Mouse (Mus musculus) embryo, embryonic 11 days (tissue): ENCODE results near the gene P4ha1.
A peak's percentile ranks its signal among the peaks of the same experiment; 100 is the strongest.
"Not testable (repeated sequence)": the region's sequence is repeated elsewhere in the genome, so short reads cannot be mapped to it uniquely, and the experiment has no call there.

Experiments
- DNase-seq: peaks from one replicate; pipeline ENCODE4 v3.0.0-alpha.2; 2015

The P4ha1 gene

DNA sequence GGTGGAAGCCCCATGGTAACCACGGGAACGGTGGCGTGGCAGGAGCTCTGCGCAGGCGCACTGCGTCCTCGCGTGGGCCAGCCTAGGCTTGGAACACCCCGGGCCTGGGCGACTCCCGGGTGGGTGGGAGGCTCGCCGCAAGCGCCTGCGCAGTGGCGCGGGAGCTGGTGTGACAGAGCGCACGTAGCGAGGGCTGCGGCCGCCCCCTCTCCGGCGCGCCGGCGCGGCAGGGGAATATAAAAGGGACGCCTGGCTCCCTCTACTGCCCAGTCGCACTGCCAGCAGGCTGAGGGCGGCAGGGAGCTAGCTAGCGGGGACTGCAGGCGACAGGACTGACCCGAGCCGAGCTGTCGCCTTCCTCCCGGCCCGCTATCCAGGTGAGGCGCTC lies at the start of gene P4ha1:
Gene P4ha1 (plus strand): TSS at position 197 of the 388 bp plus-strand sequence.
- DNase-seq, result peak; percentile 99

GRCm38 (mm10) chr10:59275745-59276144 lies 47.4 kb upstream of the P4ha1 start:
- no peak for DNase-seq

GRCm38 (mm10) chr10:59277116-59277515 lies 46.0 kb upstream of the P4ha1 start:
- no peak for DNase-seq

GRCm38 (mm10) chr10:59277729-59278475 lies 45.2 kb upstream of the P4ha1 start:
- DNase-seq, result no peak

GRCm38 (mm10) chr10:59283164-59283563 lies 39.9 kb upstream of the P4ha1 start:
- DNase-seq, result no peak

DNA sequence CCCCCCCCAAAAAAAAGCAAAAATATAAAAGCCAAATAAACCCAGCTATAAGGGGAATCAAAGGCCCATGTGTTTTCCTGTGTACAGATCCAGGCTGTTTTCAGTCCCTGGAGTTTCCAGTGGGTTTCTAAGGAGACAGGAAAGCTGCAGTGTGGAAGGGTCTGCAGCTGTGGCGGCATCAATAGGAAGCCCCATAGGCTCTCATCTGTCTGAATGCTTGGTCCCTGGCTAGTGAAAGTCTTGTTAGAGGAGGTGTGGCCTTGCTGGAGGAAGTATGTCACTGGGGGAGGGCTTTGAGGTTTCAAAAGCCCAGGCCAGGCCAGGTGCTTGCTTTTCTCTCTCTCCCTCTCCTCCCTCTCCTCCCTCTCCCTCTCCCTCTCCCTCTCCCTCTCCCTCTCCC lies 39.3 kb upstream of the P4ha1 start:
- no peak for DNase-seq

DNA sequence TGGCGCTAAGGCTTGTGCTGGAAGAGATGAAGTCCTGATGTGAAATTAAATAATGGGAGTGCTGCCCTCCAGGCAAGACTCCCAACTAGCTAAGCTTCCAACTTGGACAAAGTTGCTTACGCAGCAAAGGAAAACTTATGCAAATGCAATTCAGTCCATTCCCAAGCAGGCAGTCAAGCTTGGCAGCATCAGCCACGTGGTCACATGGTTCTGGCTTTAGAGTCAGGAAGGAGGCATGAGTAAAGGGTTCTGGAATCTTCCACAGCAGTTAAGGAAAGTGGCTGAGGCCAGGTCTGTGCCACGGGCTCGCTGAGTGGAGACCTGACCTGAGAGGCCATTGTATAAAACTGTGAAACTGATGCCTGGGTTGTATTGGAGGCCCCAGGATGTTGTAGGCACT lies 37.6 kb upstream of the P4ha1 start:
- DNase-seq, result no peak

- DNase-seq, result no peak
These were observed 35.8 kb upstream of the P4ha1 start for GRCm38 (mm10) chr10:59287251-59287650.

- no peak for DNase-seq
These were observed 35.4 kb upstream of the P4ha1 start for GRCm38 (mm10) chr10:59287662-59288061.

- DNase-seq, result no peak
These were observed 34.0 kb upstream of the P4ha1 start for GRCm38 (mm10) chr10:59289062-59289461.

DNA sequence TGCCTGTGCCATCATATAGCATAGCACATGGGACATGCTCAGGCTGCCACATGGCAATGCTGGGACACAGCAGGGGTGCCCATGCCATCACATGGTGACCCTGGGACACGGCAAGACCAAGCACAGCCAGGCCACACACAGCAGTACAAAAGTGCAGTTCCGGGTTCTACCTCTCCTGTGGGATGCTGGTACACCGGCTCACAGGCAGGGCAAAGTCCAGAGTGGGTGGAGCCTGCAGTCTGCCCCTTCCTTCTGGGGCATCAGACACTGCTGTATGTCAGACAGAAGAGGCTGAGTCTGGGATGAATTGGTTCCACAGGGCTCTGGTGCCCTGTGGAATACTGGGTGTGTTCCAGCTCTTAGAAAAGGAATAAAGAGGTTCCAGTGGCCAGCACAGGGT lies 31.6 kb upstream of the P4ha1 start:
- DNase-seq, result no peak

DNA sequence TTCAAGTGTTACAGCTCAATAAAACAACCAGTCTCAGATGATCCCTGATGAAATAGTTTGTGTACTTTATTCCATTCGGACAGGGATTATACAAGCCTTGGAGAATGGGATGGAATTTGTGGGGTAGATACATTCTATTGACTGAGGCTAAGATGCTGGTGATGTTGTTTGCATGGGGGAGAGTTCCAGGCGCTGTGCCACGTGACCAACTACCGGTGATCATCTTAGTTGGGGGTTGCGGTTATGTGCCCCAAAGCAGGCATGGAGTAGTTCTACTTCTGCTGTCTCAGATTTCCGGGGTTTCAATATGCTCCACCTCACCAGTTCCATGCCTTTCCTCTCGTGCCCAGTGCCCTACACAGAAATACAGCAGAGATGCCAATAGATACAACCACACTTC lies 31.0 kb upstream of the P4ha1 start:
- no peak for DNase-seq

- DNase-seq, result peak; percentile 84
These were observed 30.5 kb upstream of the P4ha1 start for GRCm38 (mm10) chr10:59292558-59292957.

DNA sequence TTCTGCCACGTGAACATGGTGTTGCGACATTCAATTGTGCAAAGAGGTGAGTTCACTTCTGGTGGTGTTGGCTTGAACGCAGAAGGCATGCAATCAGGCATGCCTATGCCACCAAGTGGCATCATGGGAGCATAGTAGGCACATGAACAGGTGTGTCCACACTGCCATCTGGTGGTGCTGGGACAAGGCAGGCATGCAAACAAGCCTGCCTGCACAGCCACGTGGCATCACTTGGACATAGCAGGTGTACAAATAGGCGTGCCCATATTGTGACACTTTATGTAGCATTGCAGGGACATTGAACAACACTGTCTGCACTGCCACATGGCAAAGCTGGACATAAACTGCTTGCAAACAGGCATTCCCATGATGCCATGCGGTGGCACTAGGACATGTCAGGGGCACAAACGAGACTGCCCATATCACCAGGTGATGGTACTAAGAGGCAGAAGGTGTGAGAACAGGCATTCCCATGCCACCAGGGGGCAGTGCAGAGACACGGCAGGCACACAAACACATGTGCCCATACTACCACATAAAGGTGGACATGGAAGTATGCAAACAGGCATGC lies 27.8 kb upstream of the P4ha1 start:
- DNase-seq, result peak; percentile 64

GRCm38 (mm10) chr10:59296261-59296660 lies 26.8 kb upstream of the P4ha1 start:
- DNase-seq, result peak; percentile 85

- DNase-seq, result not testable (repeated sequence)
These were observed 20.4 kb upstream of the P4ha1 start for GRCm38 (mm10) chr10:59302671-59303070.

DNA sequence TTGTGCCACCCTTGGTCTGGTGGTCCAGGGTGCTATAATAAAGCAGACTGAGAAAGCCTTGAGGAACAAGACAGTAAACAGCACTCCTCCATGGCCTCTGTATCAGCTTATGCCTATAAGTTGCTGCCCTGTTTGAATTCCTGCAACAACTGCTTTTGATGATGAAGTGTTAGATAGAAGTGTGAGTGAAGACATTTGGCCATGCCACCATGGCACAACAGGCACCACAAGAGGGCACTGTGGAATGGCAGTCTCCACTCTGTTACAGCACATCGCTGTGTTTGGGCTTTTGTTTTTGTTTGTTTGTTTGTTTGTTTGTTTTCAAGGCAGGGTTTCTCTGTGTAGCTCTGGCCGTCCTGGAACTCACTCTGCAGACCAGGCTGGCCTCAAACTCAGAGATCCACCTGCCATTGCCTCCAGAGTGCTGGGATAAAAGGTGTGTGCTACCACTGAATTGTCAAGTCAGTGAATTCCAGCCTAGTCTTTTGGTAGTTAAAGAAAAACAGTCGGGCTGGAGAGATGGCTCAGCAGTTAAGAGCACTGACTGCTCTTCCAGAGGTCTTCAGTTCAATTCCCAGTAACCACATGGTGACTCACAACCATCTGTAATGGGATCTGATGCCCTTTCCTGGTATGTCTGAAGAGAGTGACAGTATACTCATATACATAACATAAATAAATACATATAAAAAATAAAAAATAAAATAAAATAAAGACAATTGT lies 13.9 kb upstream of the P4ha1 start:
- DNase-seq, result no peak

- DNase-seq, result no peak
These were observed 13.0 kb upstream of the P4ha1 start for GRCm38 (mm10) chr10:59310124-59310523.

GRCm38 (mm10) chr10:59310691-59311457 lies 12.2 kb upstream of the P4ha1 start:
- DNase-seq, result no peak

- DNase-seq, result no peak
These were observed 11.2 kb upstream of the P4ha1 start for GRCm38 (mm10) chr10:59311881-59312280.

GRCm38 (mm10) chr10:59321112-59321511 lies 2.0 kb upstream of the P4ha1 start:
- no peak for DNase-seq

GRCm38 (mm10) chr10:59322271-59322670 lies 825 bp upstream of the P4ha1 start:
- DNase-seq, result peak; percentile 30

- DNase-seq, result peak; percentile 79
These were observed 529 bp downstream of the P4ha1 start for GRCm38 (mm10) chr10:59323488-59324161.
